21 mouse cellular contexts compared by ENCODE assay signal in genomic region chr2:173424875-173425274, GRCm38 (mm10).
DNase-seq lines count a peak whose midpoint lies in the region; TF ChIP-seq lines count a peak whose summit lies in the region.
"Had no signal": no experiment of that assay in that cellular context is flagged by ENCODE, and none has a peak within 500 bp of the region (broad histone marks: within the 10 kb centered on the region; RNA-seq: fewer than 3 reads in every experiment).

No protein-coding gene starts in this region.

- TF ChIP-seq CTCF in layer of hippocampus, adult 2 months (conservative IDR thresholded peaks at IDR 0.05): no peak
- TF ChIP-seq CTCF in brain, embryonic 14.5 days (IDR thresholded peaks at IDR 0.05; ENCODE audit: borderline replicate concordance, extremely low read depth, insufficient read depth, insufficient read length): no peak

- TF ChIP-seq POLR2A in brain, embryonic 14.5 days (IDR thresholded peaks at IDR 0.05; ENCODE audit: borderline replicate concordance, extremely low read depth, insufficient read depth, insufficient read length, poor library complexity, severe bottlenecking): no peak

- peak; percentile 22 to 32 for DNase-seq in heart, postnatal 14 days
- DNase-seq in heart, adult 8-10 months (ENCODE audit: low spot score): no peak
- peak; percentile 8 to 16 for DNase-seq in layer of hippocampus, adult 2 months (ENCODE audit: low spot score in 2 of 2)
- no peak for DNase-seq in layer of hippocampus, adult 9-10 months (ENCODE audit: low spot score)
- peak; percentile 26 for DNase-seq in brain, embryonic 14.5 days (ENCODE audit: low read depth)
- DNase-seq in layer of hippocampus, adult 9-11 months: peak; percentile 43
- DNase-seq in gastrocnemius, postnatal 10 days: no peak
- DNase-seq: adrenal gland, adult 8-10 months; cerebellum, adult 9-11 months; gastrocnemius, adult 2 months; heart, postnatal 10 days; kidney, adult 9 months; kidney, postnatal 25 days; liver, embryonic 13.5 days; lung, embryonic 14.5 days; lung, postnatal 4 days; thymus, postnatal 14 days had no signal

- H3K27ac ChIP-seq in layer of hippocampus, adult 2 months: no peak overlapping the region
- H3K27ac ChIP-seq: embryonic facial prominence, embryonic 15.5 days; gastrocnemius, adult 2 months; intestine, embryonic 15.5 days; left cerebral cortex, adult 2 months; liver, embryonic 13.5 days; neural tube, embryonic 12.5 days had no signal

- intact Hi-C loops in heart, postnatal 14 days (cut with DNase I): no loop called here

- H3K4me3 ChIP-seq in layer of hippocampus, adult 2 months: no peak overlapping the region
- H3K4me3 ChIP-seq: embryonic facial prominence, embryonic 15.5 days; gastrocnemius, adult 2 months; intestine, embryonic 15.5 days; left cerebral cortex, adult 2 months; liver, embryonic 13.5 days; neural tube, embryonic 12.5 days had no signal

Comparison
In these comparisons a context has a peak if more than half of its experiments do, and no peak if none do; other contexts are left out.
1. DNase-seq: peak in heart, postnatal 14 days (2 of 2), layer of hippocampus, adult 2 months (2 of 2), brain, embryonic 14.5 days (single experiment) and layer of hippocampus, adult 9-11 months (single experiment); none in heart, adult 8-10 months (single experiment), layer of hippocampus, adult 9-10 months (single experiment) and gastrocnemius, postnatal 10 days (single experiment).